8 mouse cellular contexts compared by ENCODE assay signal in the genomic region with DNA sequence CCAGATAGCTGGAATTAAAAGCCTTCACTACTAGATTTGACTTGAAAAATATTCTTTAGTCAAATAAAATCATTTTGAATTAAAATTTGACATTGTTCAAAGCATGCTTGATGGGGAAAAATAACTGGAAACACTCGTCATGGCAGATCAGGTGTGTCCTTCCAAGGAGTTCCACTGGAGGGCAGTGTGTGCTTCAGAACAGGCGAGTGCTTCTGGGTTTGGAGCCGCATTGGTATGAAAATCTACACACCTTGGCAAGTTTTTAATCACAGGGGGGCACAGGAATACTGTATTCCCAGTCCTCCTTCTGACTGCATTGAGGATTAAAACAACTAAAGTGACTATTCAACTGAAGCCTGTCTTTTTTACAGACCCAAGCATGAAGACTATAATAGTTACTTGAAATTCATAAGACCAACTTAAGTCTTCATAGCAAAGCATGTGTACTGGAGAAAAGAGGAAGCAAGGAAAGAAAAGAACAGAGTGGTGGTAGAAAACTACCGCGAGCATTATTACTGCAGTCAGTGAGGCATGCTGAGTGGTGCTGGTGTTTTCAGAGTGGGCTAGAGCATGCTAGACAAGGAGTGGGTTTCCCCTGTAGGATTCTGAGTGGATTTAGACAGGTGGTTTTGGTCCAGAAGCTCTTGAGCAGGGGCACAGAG.
DNase-seq lines count a peak whose midpoint lies in the region; ATAC-seq and TF ChIP-seq lines count a peak whose summit lies in the region.

No protein-coding gene starts in this region.

- H3K9me3 ChIP-seq in kidney, embryonic 15.5 days (replicated peaks), result no peaks in the 10 kb centered on the region
- no peaks in the 10 kb centered on the region for H3K9me3 ChIP-seq in limb, embryonic 14.5 days (ENCODE audit: control insufficient read depth, low read length)
- H3K9me3 ChIP-seq in neural tube, embryonic 12.5 days, result no peaks in the 10 kb centered on the region
- H3K9me3 ChIP-seq in stomach, postnatal 0 days (ENCODE audit: control insufficient read depth, low read length), result no peaks in the 10 kb centered on the region

- peak; percentile 52; the same call in 1 of the 2 replicates for ATAC-seq in kidney, embryonic 15.5 days (replicated peaks; ENCODE audit: low FRiP score)
- ATAC-seq in limb, embryonic 14.5 days (ENCODE audit: low FRiP score, low read depth), result peak; percentile 65; the same call in 1 of the 2 replicates
- ATAC-seq in neural tube, embryonic 12.5 days (ENCODE audit: low FRiP score, low read depth), result peak; percentile 70; the same call in 1 of the 2 replicates
- ATAC-seq in stomach, postnatal 0 days (ENCODE audit: low FRiP score, low TSS enrichment), result no peak

- H3K4me3 ChIP-seq in kidney, embryonic 15.5 days (replicated peaks), result no peak overlapping the region
- no peak overlapping the region for H3K4me3 ChIP-seq in limb, embryonic 14.5 days (replicated peaks; ENCODE audit: low read length)
- no peak overlapping the region for H3K4me3 ChIP-seq in neural tube, embryonic 12.5 days
- no peak overlapping the region for H3K4me3 ChIP-seq in stomach, postnatal 0 days (ENCODE audit: low read depth, low read length)

- no peak overlapping the region for H3K9ac ChIP-seq in kidney, embryonic 15.5 days
- no peak overlapping the region for H3K9ac ChIP-seq in limb, embryonic 14.5 days (ENCODE audit: low read depth, low read length, severe bottlenecking)
- no peak overlapping the region for H3K9ac ChIP-seq in neural tube, embryonic 12.5 days
- no peak overlapping the region for H3K9ac ChIP-seq in stomach, postnatal 0 days (ENCODE audit: low read length)

- no peak overlapping the region for H3K27ac ChIP-seq in kidney, embryonic 15.5 days
- H3K27ac ChIP-seq in limb, embryonic 14.5 days (replicated peaks; ENCODE audit: low read depth, low read length), result no peak overlapping the region
- H3K27ac ChIP-seq in neural tube, embryonic 12.5 days, result no peak overlapping the region
- no peak overlapping the region for H3K27ac ChIP-seq in stomach, postnatal 0 days (replicated peaks)

- 29% methylated on average over 5 of the region's 5 CpGs for WGBS in kidney, embryonic 15.5 days
- 27% methylated on average over 5 of the region's 5 CpGs for WGBS in limb, embryonic 14.5 days
- 28% methylated on average over 5 of the region's 5 CpGs for WGBS in neural tube, embryonic 12.5 days
- 22% methylated on average over 5 of the region's 5 CpGs for WGBS in stomach, postnatal 0 days

- no peak for TF ChIP-seq POLR2A in limb, embryonic 14.5 days (IDR thresholded peaks at IDR 0.05; ENCODE audit: borderline replicate concordance, extremely low read depth, insufficient read depth, insufficient read length)

- peak; percentile 92 for TF ChIP-seq CTCF in stomach, postnatal 0 days (IDR thresholded peaks at IDR 0.05; ENCODE audit: low read depth)

- no peak for TF ChIP-seq EP300 in stomach, postnatal 0 days (optimal IDR thresholded peaks at IDR 0.05)

- no peaks in the 10 kb centered on the region for H3K4me1 ChIP-seq in kidney, embryonic 15.5 days
- H3K4me1 ChIP-seq in limb, embryonic 14.5 days (ENCODE audit: control insufficient read depth, insufficient read depth, low read length), result no peaks in the 10 kb centered on the region
- H3K4me1 ChIP-seq in neural tube, embryonic 12.5 days, result no peaks in the 10 kb centered on the region
- no peaks in the 10 kb centered on the region for H3K4me1 ChIP-seq in stomach, postnatal 0 days (replicated peaks; ENCODE audit: control insufficient read depth, insufficient read depth)

- H3K27me3 ChIP-seq in kidney, embryonic 15.5 days, result no peaks in the 10 kb centered on the region
- no peaks in the 10 kb centered on the region for H3K27me3 ChIP-seq in limb, embryonic 14.5 days (ENCODE audit: control insufficient read depth, insufficient read depth, low read length)
- H3K27me3 ChIP-seq in neural tube, embryonic 12.5 days (replicated peaks), result no peaks in the 10 kb centered on the region
- no peaks in the 10 kb centered on the region for H3K27me3 ChIP-seq in stomach, postnatal 0 days (ENCODE audit: control insufficient read depth, insufficient read depth, low read length)

- no peak overlapping the region for H3K4me2 ChIP-seq in kidney, embryonic 15.5 days
- no peak overlapping the region for H3K4me2 ChIP-seq in limb, embryonic 14.5 days (replicated peaks; ENCODE audit: low read depth, low read length, severe bottlenecking)
- no peak overlapping the region for H3K4me2 ChIP-seq in neural tube, embryonic 12.5 days (replicated peaks)
- H3K4me2 ChIP-seq in stomach, postnatal 0 days (replicated peaks; ENCODE audit: low read depth), result no peak overlapping the region

- DNase-seq in 416B (ENCODE audit: low read depth) (peak; percentile 83), NIH3T3 (ENCODE audit: low read depth) (peak; percentile 70)
- peak; percentile 82 to 87 for DNase-seq in cerebellum, postnatal 10 days
- DNase-seq in frontal cortex, postnatal 25 days (ENCODE audit: low spot score in 2 of 2), result peak; percentile 54 to 62
- peak; percentile 63 for DNase-seq in limb, embryonic 14.5 days (ENCODE audit: low spot score)
- DNase-seq in stomach, postnatal 0 days (ENCODE audit: low spot score), result peak; percentile 85

- H3K36me3 ChIP-seq in kidney, embryonic 15.5 days, result no peaks in the 10 kb centered on the region
- H3K36me3 ChIP-seq in limb, embryonic 14.5 days (ENCODE audit: control insufficient read depth, insufficient read depth, low read length), result no peaks in the 10 kb centered on the region
- H3K36me3 ChIP-seq in neural tube, embryonic 12.5 days, result no peaks in the 10 kb centered on the region
- H3K36me3 ChIP-seq in stomach, postnatal 0 days (ENCODE audit: control insufficient read depth, insufficient read depth, low read length), result no peaks in the 10 kb centered on the region
